Mouse (Mus musculus) liver, embryonic 15.5 days (tissue): ENCODE results near the gene Lpp. TPM values are rescaled to one million over a fixed set of nuclear protein-coding genes. Genes with fewer than 3 reads are reported as not detected.
"Not testable (repeated sequence)": the region's sequence is repeated elsewhere in the genome, so short reads cannot be mapped to it uniquely, and the experiment has no call there.

Experiments
- ATAC-seq: fragments of 200-750 bp; cut with Nextera tagmentation; 2 replicates; pipeline ENCODE4 v1.8.0; 2017; ENCODE audit warnings: moderate number of reproducible peaks, mild to moderate bottlenecking, moderate library complexity; ENCODE audit not compliant: insufficient read depth
- H3K27ac ChIP-seq: fragments of 300-500 bp; sonication (generic); replicated peaks from 2 replicates; pipeline ENCODE4 v1.5.1; 2015; ENCODE audit warnings: mild to moderate bottlenecking, inconsistent platforms
- H3K27me3 ChIP-seq: fragments of 300-500 bp; sonication (generic); 2 replicates; pipeline ENCODE4 v1.6.1; 2015; ENCODE audit warnings: mild to moderate bottlenecking, inconsistent platforms
- H3K36me3 ChIP-seq: fragments of 300-500 bp; sonication (generic); replicated peaks from 2 replicates; pipeline ENCODE4 v1.6.1; 2015; ENCODE audit warnings: moderate library complexity, mild to moderate bottlenecking, inconsistent platforms
- H3K4me1 ChIP-seq: fragments of 300-500 bp; sonication (generic); replicated peaks from 2 replicates; pipeline ENCODE4 v1.6.1; 2015; ENCODE audit warnings: inconsistent platforms
- H3K4me2 ChIP-seq: fragments of 300-500 bp; sonication (generic); 2 replicates; pipeline ENCODE4 v1.6.1; 2015; ENCODE audit warnings: moderate library complexity, mild to moderate bottlenecking, inconsistent platforms
- H3K4me3 ChIP-seq: fragments of 300-500 bp; sonication (generic); replicated peaks from 2 replicates; pipeline ENCODE4 v1.5.1; 2015; ENCODE audit warnings: mild to moderate bottlenecking, inconsistent platforms
- H3K9ac ChIP-seq: fragments of 300-500 bp; sonication (generic); 2 replicates; pipeline ENCODE4 v1.6.1; 2015; ENCODE audit warnings: moderate library complexity, mild to moderate bottlenecking, inconsistent platforms
- H3K9me3 ChIP-seq: fragments of 300-500 bp; sonication (generic); replicated peaks from 2 replicates; pipeline ENCODE4 v1.6.1; 2016; ENCODE audit warnings: inconsistent platforms
- WGBS: fragments of 180-500 bp; shearing (Covaris S2); methylation state at CpG from one replicate; pipeline ENCODE4 v1.1.7; 2015; ENCODE audit warnings: mixed read lengths; ENCODE audit not compliant: insufficient replicate concordance; 5-methylcytosine and 5-hydroxymethylcytosine counted together
- polyA plus RNA-seq: library from polyadenylated mRNA; unstranded; fragments of >200 nt; fragmentation: Nextera tagmentation; extraction: Ambion mirVana; gene quantifications from 2 replicates; pipeline ENCODE4 v1.2.1, GENCODE M21; 2015

The Lpp gene
- polyA plus RNA-seq, 1 experiment from 2014 or later, result 7.2 TPM

DNA sequence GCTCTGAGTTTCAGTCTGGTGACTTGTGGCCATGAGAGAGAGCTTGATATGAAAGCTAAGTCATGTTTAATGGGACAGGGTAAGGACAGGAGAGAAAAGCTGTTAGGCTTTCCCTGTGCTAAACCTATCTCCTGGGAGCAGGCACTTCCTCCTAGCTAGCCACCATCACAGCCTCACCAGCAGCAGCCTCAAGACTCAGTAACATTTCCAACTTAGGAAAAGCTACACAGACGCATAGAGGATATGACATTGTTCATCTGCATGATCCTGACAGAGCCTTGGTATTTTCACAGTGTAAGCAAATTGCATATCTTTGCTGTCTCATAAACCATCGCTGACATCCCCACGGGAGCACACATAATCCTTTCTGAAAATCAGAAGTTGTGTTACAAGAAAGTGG lies 598.7 kb downstream of the Lpp start:
- no peaks in the 10 kb centered on the region for H3K9me3 ChIP-seq
- no peak for ATAC-seq
- H3K4me1 ChIP-seq, result no peaks in the 10 kb centered on the region
- no peak overlapping the region for H3K27ac ChIP-seq
- H3K4me2 ChIP-seq, result no peak overlapping the region
- no peaks in the 10 kb centered on the region for H3K36me3 ChIP-seq
- WGBS, result 36% methylated on average over 3 of the region's 3 CpGs
- H3K9ac ChIP-seq, result no peak overlapping the region
- H3K4me3 ChIP-seq, result no peak overlapping the region
- no peaks in the 10 kb centered on the region for H3K27me3 ChIP-seq

DNA sequence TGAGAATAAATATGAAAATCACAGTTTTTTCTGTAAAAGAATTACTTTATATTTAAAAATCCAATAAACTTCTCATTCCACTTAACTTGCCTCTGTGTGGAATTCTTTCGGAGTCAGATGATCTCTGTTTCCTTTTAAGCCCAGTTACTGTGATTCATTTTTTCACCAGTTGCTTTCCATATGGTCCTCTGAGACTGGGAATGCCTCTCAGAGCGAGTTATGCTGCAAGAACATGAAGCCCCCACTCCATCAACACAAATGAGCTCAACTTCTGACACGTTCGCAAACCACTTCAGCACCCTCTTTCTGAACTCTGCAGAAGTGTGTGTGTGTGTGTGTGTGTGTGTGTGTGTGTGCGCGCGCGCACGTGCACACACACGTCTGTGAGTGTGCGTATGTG lies 599.2 kb downstream of the Lpp start:
- ATAC-seq, result no peak
- Histone ChIP-seq H3K27me3 (no peaks in the 10 kb centered on the region), H3K27ac (no peak overlapping the region), H3K9me3 (no peaks in the 10 kb centered on the region), H3K4me1 (no peaks in the 10 kb centered on the region), H3K9ac (no peak overlapping the region), H3K36me3 (no peaks in the 10 kb centered on the region), H3K4me3 (no peak overlapping the region), H3K4me2 (no peak overlapping the region)
- WGBS, result 75% methylated on average over 11 of the region's 11 CpGs

DNA sequence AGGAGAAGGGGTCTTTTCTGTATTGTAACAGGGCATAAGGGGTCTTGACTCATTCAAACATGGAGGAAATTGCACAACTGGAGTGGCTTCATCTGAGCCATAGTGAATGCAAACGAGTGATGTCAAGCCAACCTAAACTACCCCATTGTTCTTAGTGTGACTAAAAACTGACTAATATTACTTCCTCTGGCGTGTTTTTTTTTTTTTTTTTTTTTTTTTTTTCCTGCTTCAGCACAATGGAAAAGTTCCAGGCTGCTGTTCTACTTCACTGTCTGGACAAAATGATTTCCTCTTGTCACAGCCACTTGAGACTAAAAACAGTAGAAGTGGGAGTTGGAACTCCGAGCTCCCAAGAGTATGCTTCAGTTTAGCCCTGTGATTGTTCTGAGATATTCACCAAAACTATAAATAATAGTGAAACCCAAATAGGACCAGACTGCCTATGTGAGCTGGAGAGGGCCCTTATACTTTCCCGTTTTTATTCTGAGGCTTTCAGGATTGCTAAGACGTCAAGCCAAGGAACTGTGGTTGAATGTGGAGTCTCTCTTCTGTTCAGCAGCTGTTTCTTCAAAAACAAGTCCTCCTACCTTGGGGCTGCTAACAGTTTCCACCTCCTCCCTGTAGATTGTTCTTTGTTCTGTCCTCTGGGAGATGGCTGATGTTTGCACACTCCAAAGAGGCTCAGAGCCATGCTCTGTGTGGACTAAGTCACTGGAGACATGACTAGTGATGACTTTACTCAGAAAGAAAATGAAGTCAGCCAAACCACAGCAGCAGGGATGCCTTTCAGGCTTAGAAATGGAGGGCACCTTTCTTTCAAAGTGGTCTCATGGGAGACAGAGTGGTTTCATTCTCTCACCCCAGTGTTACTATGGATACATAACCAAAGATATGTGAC lies 617.9 kb downstream of the Lpp start:
- H3K9ac ChIP-seq, result no peak overlapping the region
- ATAC-seq, result no peak
- no peaks in the 10 kb centered on the region for H3K36me3 ChIP-seq
- no peaks in the 10 kb centered on the region for H3K27me3 ChIP-seq
- 37% methylated on average over 5 of the region's 5 CpGs for WGBS
- no peak overlapping the region for H3K4me3 ChIP-seq
- H3K9me3 ChIP-seq, result no peaks in the 10 kb centered on the region
- no peak overlapping the region for H3K4me2 ChIP-seq
- no peaks in the 10 kb centered on the region for H3K4me1 ChIP-seq
- no peak overlapping the region for H3K27ac ChIP-seq

DNA sequence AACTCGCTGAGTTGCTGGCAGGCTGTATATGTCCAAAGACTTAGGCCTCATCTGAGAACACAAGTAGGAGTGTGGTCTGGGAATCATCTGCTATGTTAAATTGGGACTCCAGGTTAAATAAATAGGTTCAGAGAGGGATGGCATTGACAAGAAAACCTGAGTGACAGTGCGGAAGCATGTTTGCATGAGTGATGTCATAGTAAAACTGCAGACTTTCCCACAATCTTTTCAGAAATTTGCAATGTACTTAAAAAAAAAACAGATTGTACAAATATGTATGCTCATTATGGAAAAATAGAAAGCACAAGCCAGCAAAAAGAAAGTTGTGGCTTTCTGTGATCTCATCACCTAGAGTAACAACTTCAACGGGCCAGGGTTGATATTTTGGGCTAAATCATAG lies 619.6 kb downstream of the Lpp start:
- no peak for ATAC-seq

DNA sequence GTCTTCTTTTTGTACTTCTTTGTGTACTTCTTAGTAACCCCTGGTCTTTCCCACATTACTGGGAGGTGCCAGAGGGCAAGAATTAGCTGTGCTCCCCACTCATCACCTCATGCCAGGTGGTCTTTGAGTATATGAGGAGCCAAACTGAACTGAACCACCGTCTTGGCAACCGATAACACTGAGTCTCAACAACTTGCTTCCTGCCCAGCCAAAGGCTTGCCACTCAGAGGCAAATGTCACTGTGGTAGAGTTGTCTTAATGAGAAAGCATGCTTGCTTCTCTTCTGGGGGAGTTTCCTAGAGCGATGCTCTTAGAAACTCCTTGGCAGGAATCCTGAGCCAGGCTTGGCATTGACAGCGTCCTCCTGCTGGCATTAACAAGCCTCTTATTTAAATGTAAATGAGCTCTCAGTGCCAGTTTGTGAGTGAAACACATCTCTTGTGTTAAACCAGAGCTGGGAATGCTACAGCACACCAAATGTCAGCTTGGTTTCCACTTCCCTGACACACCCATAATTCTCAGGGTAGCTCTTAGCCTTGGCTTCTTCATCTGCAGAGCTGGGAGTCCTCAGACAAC lies 623.0 kb downstream of the Lpp start:
- Histone ChIP-seq H3K4me2 (no peak overlapping the region), H3K27ac (no peak overlapping the region), H3K4me3 (no peak overlapping the region), H3K4me1 (no peaks in the 10 kb centered on the region), H3K36me3 (no peaks in the 10 kb centered on the region), H3K9me3 (no peaks in the 10 kb centered on the region), H3K27me3 (no peaks in the 10 kb centered on the region), H3K9ac (no peak overlapping the region)
- WGBS, result 67% methylated on average over 4 of the region's 4 CpGs
- no peak for ATAC-seq

More for the DNA sequence above, 619.6 kb downstream of the Lpp start:
- Histone ChIP-seq H3K9me3 (no peaks in the 10 kb centered on the region), H3K4me3 (no peak overlapping the region), H3K36me3 (no peaks in the 10 kb centered on the region), H3K4me2 (no peak overlapping the region), H3K27me3 (no peaks in the 10 kb centered on the region), H3K9ac (no peak overlapping the region), H3K27ac (no peak overlapping the region), H3K4me1 (no peaks in the 10 kb centered on the region)
- WGBS, result 62% methylated on average over 3 of the region's 3 CpGs

DNA sequence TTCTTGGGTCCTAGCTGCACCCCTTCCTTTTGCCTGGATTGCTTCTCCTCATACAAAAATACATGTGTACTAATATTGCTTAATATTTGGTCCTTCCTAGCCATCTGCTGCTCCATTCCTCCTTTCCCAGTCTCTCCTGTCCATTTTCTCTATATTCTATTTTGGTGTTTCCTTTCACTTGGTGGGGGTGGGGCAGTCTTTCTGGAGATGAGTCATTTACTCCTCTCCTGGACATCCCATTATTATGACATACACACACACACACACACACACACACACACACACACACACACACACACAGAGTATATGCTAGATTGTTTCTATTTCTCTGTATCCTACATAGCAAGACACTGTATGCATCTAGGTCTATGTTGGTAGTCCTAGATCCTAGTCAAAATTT lies 623.7 kb downstream of the Lpp start:
- no peak overlapping the region for H3K9ac ChIP-seq

DNA sequence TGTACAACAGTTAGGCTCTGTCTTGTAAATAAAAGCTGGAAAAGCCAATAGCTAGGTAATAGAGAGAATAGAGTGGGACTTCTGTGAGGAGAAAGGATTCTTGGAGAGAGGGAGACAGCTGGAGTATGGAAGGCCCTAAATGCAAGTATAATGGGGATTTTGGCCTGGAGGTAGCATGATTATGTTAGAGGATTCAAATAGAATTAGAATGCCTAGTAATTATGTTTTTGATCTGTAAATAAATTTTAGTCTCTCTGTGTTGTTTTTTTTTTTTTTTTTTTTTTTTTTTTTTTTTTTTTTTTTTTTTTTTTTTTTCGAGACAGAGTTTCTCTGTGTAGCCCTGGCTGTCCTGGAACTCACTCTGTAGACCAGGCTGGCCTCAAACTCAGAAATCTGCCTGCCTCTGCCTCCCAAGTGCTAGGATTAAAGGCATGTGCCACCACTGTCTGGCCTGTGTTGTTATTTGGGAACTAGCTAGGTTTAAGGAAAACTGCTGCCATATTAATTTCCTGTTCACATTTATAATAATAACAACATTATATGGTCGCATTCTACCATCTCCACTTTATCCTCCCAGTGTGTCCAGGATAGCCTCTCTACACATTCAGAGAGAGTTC lies 628.5 kb downstream of the Lpp start:
- not testable (repeated sequence) for H3K4me3 ChIP-seq, ATAC-seq, H3K9ac ChIP-seq, H3K36me3 ChIP-seq, H3K9me3 ChIP-seq, H3K27me3 ChIP-seq, H3K4me2 ChIP-seq, H3K27ac ChIP-seq, H3K4me1 ChIP-seq
- WGBS, result 54% methylated on average over 2 of the region's 2 CpGs

More for the DNA sequence above, 623.7 kb downstream of the Lpp start:
- no peak overlapping the region for H3K4me3 ChIP-seq
- H3K4me1 ChIP-seq, result no peaks in the 10 kb centered on the region
- H3K27me3 ChIP-seq, result no peaks in the 10 kb centered on the region
- no peak overlapping the region for H3K27ac ChIP-seq
- no peak overlapping the region for H3K4me2 ChIP-seq
- no peak for ATAC-seq
- no peaks in the 10 kb centered on the region for H3K36me3 ChIP-seq
- H3K9me3 ChIP-seq, result no peaks in the 10 kb centered on the region

DNA sequence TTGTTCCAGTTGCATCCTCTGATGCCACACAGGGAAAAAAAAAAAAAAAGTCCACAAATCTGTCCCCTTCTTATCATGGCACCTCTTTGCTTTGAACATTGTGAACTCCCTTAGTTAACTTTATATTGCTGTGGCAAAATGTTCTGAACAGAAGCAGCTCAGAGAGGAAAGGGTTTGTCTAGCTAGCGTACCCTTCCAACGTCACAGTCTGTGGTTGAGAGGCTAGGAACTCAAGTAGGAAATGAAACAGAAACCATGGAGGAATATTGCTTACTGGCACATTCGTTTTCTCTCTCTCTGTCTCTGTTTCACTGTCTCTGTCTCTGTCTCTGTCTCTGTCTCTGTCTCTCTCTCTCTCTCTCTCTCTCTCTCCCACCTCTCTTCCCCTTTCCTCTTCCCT lies 631.3 kb downstream of the Lpp start:
- Histone ChIP-seq H3K4me3 (no peak overlapping the region), H3K4me1 (no peaks in the 10 kb centered on the region), H3K9me3 (no peaks in the 10 kb centered on the region), H3K27ac (no peak overlapping the region), H3K4me2 (no peak overlapping the region), H3K9ac (no peak overlapping the region), H3K27me3 (no peaks in the 10 kb centered on the region), H3K36me3 (no peaks in the 10 kb centered on the region)
- 33% methylated on average over 3 of the region's 3 CpGs for WGBS
- no peak for ATAC-seq

DNA sequence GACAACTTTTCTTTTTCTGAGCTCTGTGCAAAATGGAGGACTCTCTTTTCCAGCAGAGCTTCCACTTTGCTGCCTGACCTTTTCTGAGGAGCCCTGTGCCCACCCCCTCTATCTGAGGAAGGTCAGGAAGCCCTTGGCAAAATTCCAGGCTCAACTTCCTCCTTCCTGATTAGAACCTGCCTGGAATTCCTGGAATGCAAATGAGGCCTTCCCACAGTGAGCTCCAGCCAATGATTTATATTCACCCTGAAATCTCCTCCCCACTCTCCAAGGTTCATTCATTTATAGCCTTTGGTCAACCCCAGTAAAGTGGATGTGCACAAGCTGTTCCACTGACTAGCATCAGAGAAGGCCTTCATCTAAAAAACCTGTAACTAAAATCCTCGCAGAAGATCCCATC lies 632.9 kb downstream of the Lpp start:
- no peak for ATAC-seq
- 73% methylated on average over 1 of the region's 1 CpGs for WGBS

DNA sequence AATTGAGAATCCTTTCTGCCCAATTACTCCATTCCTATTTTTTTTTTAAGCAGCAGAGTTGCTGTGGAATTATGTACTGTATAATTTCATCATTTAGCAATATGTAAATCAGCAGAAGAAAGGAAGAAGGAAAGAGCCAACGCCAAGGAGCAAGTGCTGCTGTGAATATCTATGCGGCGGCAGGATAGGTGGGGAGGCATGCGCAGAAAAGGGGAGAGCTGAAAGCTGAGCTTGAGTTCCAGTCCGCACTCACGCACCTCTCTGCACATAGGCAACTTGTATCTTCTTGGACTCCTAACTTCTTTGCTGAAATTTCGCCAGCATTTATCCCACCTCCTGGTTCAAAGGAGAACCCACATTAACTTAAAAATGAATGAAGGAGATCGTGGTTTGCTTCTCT lies 636.2 kb downstream of the Lpp start:
- 71% methylated on average over 8 of the region's 8 CpGs for WGBS
- Histone ChIP-seq H3K27me3 (no peaks in the 10 kb centered on the region), H3K9ac (no peak overlapping the region), H3K27ac (no peak overlapping the region), H3K4me2 (no peak overlapping the region), H3K9me3 (no peaks in the 10 kb centered on the region), H3K4me3 (no peak overlapping the region), H3K36me3 (no peaks in the 10 kb centered on the region), H3K4me1 (no peaks in the 10 kb centered on the region)
- no peak for ATAC-seq

More for the DNA sequence above, 632.9 kb downstream of the Lpp start:
- H3K27me3 ChIP-seq, result no peaks in the 10 kb centered on the region
- H3K27ac ChIP-seq, result no peak overlapping the region
- no peak overlapping the region for H3K4me2 ChIP-seq
- H3K36me3 ChIP-seq, result no peaks in the 10 kb centered on the region
- no peak overlapping the region for H3K4me3 ChIP-seq
- no peak overlapping the region for H3K9ac ChIP-seq
- no peaks in the 10 kb centered on the region for H3K4me1 ChIP-seq
- H3K9me3 ChIP-seq, result no peaks in the 10 kb centered on the region

DNA sequence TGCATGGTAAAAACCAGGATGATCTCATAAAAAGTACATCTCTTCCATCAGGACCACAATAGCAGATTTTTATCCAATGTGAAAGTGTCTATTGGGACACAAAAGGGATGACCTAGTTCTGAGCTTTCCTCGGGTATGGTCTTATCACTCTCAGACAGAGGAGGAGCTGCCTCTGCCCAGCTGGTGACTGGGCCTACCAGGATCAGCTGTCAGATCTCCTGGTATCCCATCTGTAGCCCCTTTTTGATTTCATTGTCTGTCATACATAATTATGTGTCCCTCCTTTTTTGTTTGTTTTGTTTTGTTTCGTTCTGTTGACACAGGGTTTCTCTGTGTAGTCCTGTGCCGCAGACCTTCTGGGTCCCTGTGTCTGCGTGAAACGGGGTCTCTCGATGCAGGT lies 644.1 kb downstream of the Lpp start:
- WGBS, result 60% methylated on average over 6 of the region's 6 CpGs
- no peak for ATAC-seq
- Histone ChIP-seq H3K9me3 (no peaks in the 10 kb centered on the region), H3K4me3 (no peak overlapping the region), H3K27ac (no peak overlapping the region), H3K36me3 (no peaks in the 10 kb centered on the region), H3K9ac (no peak overlapping the region), H3K27me3 (no peaks in the 10 kb centered on the region), H3K4me1 (no peaks in the 10 kb centered on the region), H3K4me2 (no peak overlapping the region)
